Comparison of ENCODE assay signal across 32 mouse cellular contexts in the genomic region with DNA sequence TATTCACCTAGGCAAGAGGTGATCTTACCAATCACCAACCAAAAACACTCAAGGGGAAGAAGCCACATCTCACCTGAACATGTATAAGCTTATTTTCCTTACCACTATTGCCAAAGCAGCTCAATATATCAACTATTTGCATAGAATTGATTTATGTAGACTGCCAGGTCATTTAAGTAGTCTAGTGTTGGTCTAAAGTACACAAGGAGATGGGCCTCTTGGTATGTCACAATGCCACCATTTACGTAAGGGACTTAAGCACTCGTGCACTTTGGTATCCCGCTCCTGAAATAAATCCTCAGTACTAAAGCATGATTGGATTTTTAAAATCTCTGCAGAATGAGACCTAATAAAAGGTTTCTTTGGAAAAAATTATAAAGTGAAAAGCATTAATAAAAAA.
"Had no signal": no experiment of that assay in that cellular context is flagged by ENCODE, and none has a peak within 500 bp of the region (broad histone marks: within the 10 kb centered on the region; RNA-seq: fewer than 3 reads in every experiment).

No protein-coding gene starts in this region.

- H3K4me2 ChIP-seq: limb, embryonic 12.5 days; limb, embryonic 13.5 days; limb, embryonic 15.5 days; liver, embryonic 11.5 days; liver, embryonic 12.5 days; liver, embryonic 13.5 days; liver, embryonic 15.5 days; lung, embryonic 14.5 days; lung, embryonic 15.5 days; midbrain, embryonic 11.5 days; midbrain, embryonic 12.5 days; midbrain, embryonic 13.5 days; midbrain, embryonic 15.5 days; neural tube, embryonic 12.5 days had no signal

- H3K27ac ChIP-seq: limb, embryonic 10.5 days; limb, embryonic 12.5 days; limb, embryonic 13.5 days; limb, embryonic 15.5 days; liver, embryonic 12.5 days; liver, embryonic 13.5 days; liver, embryonic 14.5 days; liver, embryonic 15.5 days; lung, embryonic 15.5 days; macrophage; midbrain, embryonic 10.5 days; midbrain, embryonic 12.5 days; midbrain, embryonic 13.5 days; midbrain, embryonic 15.5 days; neural tube, embryonic 12.5 days had no signal

- H3K27me3 ChIP-seq: limb, embryonic 12.5 days; limb, embryonic 13.5 days; limb, embryonic 15.5 days; liver, embryonic 12.5 days; liver, embryonic 13.5 days; liver, embryonic 15.5 days; lung, embryonic 15.5 days; midbrain, embryonic 12.5 days; midbrain, embryonic 13.5 days; midbrain, embryonic 15.5 days; neural tube, embryonic 12.5 days had no signal

- ATAC-seq: liver, embryonic 12.5 days; liver, postnatal 0 days; lung, postnatal 0 days; midbrain, embryonic 13.5 days; midbrain, embryonic 15.5 days; midbrain, embryonic 16.5 days had no signal

- DNase-seq: left cerebral cortex, postnatal 4 days; liver; liver, embryonic 13.5 days; liver, postnatal 0 days; lung, adult 18-20 months; lung, adult 2 months; lung, embryonic 14.5 days; lung, postnatal 10 days; lung, postnatal 14 days; lung, postnatal 36 days; lung, postnatal 4 days; midbrain, embryonic 14.5 days had no signal

- H3K9ac ChIP-seq: limb, embryonic 12.5 days; limb, embryonic 13.5 days; limb, embryonic 15.5 days; liver, embryonic 12.5 days; liver, embryonic 13.5 days; liver, embryonic 14.5 days; liver, embryonic 15.5 days; liver, postnatal 0 days; lung, embryonic 14.5 days; lung, embryonic 15.5 days; midbrain, embryonic 12.5 days; midbrain, embryonic 13.5 days; midbrain, embryonic 15.5 days; neural tube, embryonic 12.5 days had no signal

- H3K4me3 ChIP-seq: limb, embryonic 10.5 days; limb, embryonic 12.5 days; limb, embryonic 13.5 days; limb, embryonic 15.5 days; liver, embryonic 12.5 days; liver, embryonic 13.5 days; liver, embryonic 15.5 days; lung, embryonic 15.5 days; megakaryocyte, embryonic 14.5 days; midbrain, embryonic 10.5 days; midbrain, embryonic 12.5 days; midbrain, embryonic 13.5 days; midbrain, embryonic 15.5 days; myocyte; neural tube, embryonic 12.5 days had no signal

- H3K36me3 ChIP-seq: liver, embryonic 12.5 days; liver, embryonic 13.5 days; liver, embryonic 15.5 days; midbrain, embryonic 12.5 days; midbrain, embryonic 13.5 days; midbrain, embryonic 15.5 days had no signal

- H3K4me1 ChIP-seq: liver, embryonic 15.5 days; midbrain, embryonic 12.5 days; midbrain, embryonic 13.5 days; midbrain, embryonic 15.5 days; neural tube, embryonic 12.5 days had no signal

- H3K9me3 ChIP-seq: limb, embryonic 10.5 days; limb, embryonic 12.5 days; limb, embryonic 15.5 days; liver, embryonic 12.5 days; liver, embryonic 13.5 days; liver, embryonic 15.5 days; lung, embryonic 15.5 days; midbrain, embryonic 12.5 days; midbrain, embryonic 13.5 days; midbrain, embryonic 15.5 days had no signal
